Mouse (Mus musculus) stomach, postnatal 0 days (tissue): Measurements from ENCODE around the gene Syce3.

Source experiments
- CTCF ChIP-seq: IDR thresholded peaks from 2 replicates; pipeline ENCODE4 v1.5.1; 2016; ENCODE audit warnings: antibody characterized with exemption, low read depth, mild to moderate bottlenecking, moderate library complexity
- EP300 ChIP-seq: optimal IDR thresholded peaks from 2 replicates; pipeline ENCODE3; 2016; ENCODE audit warnings: antibody characterized with exemption

DNA sequence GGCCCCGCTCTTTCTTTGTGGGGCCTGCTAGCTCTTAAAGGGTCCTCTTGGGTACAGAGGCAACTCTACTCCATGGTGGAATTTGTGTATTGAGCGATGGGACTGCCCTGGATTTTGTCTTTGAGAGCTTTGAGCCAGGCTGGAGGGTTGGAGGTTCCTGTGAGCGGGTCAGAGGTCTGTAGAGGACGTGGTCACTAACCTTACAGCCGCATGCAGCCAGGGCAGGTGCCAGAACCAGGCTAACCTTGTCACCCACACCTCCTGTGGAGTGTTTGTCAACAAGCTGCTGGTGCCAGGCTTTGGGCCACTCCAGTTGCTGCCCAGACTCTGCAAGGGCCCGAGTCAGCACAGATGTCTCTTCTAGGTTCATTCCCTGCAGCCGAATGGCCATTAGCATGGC is 34.3 kb downstream of the Syce3 start:
- TF ChIP-seq CTCF: no peak
- TF ChIP-seq EP300: no peak
